Mouse (Mus musculus): ENCODE measurements around the gene Arnt2. TPM values are rescaled to one million over a fixed set of nuclear protein-coding genes. Genes with fewer than 3 reads are reported as not detected.

Arnt2 gene
- total and polyA plus RNA-seq, 2 experiments from 2014 or later: 44.6 to 126 TPM

DNA sequence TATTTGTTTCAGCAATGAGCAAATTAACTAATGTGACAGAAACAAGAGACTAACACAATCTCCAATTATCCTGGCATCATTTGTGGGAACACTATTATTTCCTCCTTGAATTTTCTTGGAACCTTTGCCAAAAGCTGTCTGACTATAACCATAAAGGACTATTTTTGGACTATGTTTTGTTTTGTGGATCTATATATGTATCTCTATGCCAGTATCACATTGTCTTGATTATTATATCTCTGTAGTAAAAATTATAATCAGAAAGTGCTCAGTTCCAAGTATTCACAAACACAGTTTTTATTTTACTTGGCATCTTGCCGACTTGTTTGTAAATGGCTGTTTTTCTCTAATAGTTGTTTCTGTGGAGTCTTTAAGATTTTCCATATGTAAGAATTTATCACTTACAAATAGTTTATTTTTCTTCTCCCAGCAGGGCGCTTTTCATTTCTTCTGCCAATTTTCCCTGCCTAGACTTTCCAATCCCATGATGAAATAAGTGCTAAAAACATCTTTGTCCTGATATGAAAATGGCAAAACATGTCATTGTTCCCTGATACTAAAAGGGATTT, 32.5 kb upstream of the Arnt2 start:
- no peak for DNase-seq (ENCODE audit: low spot score)
- Histone ChIP-seq H3K27ac (no peak overlapping the region), H3K9ac (replicated peaks; ENCODE audit: low read length) (no peak overlapping the region), H3K4me3 (ENCODE audit: low read length) (no peak overlapping the region), H3K27me3 (ENCODE audit: insufficient read depth, low read length) (no peaks in the 10 kb centered on the region), H3K36me3 (ENCODE audit: insufficient read depth, low read length) (no peaks in the 10 kb centered on the region), H3K9me3 (ENCODE audit: low read length) (no peaks in the 10 kb centered on the region), H3K4me2 (ENCODE audit: low read depth, low read length) (no peak overlapping the region), H3K4me1 (ENCODE audit: insufficient read depth, low read length) (0 out of 2 replicates have a peak, but pooled peaks cover 5% of the 10 kb centered on the region)
- WGBS: 86% methylated on average over 2 of the region's 2 CpGs
- no peak for TF ChIP-seq CTCF (IDR thresholded peaks at IDR 0.05; ENCODE audit: low read depth)
- ATAC-seq: no peak

DNA sequence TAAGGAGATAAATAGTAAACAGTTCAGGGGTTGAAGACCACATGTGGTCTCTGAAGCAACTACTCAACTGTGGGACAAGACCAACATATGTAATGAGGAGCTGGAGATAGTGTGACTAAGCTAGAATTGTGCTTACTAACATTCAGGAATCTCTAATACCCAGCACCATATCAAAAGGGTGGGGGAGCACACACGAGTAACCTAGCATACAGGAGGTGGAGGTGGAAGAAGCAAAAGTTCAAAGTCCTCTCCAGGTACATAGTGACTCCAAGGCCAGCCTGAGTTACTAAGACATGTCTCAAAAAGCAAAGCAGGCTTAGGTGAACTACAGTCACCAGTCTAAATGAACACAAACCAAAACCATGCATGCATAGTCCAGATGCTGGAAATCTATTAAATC, 29.6 kb upstream of the Arnt2 start:
- Histone ChIP-seq H3K4me2 (ENCODE audit: low read depth, low read length) (no peak overlapping the region), H3K9ac (replicated peaks; ENCODE audit: low read length) (no peak overlapping the region), H3K27me3 (ENCODE audit: insufficient read depth, low read length) (no peaks in the 10 kb centered on the region), H3K27ac (no peak overlapping the region), H3K4me3 (ENCODE audit: low read length) (no peak overlapping the region), H3K4me1 (ENCODE audit: insufficient read depth, low read length) (no peaks in the 10 kb centered on the region), H3K9me3 (ENCODE audit: low read length) (no peaks in the 10 kb centered on the region), H3K36me3 (ENCODE audit: insufficient read depth, low read length) (no peaks in the 10 kb centered on the region)
- 85% methylated on average over 1 of the region's 1 CpGs for WGBS
- TF ChIP-seq CTCF (IDR thresholded peaks at IDR 0.05; ENCODE audit: low read depth): no peak
- no peak for ATAC-seq
- DNase-seq (ENCODE audit: low spot score): no peak

DNA sequence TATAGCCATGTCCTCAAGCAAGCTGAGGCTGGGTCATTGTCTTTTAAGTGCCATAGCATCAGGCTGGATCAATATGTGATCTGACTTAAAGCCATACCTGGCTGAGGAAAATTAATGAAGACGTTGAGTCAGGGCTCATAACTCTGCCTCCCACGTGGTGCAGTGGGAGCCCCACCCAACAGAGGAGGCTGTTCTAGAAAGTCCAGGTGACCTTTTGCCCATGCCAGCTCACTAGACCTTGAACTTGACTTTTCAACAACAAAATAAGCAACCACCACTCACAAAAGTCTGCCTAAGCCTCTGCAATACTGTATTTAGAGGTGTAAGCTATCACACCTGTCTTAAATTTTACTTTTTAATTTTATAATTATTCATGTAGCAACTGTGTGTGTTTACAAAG, 24.9 kb upstream of the Arnt2 start:
- no peak overlapping the region for H3K9ac ChIP-seq (replicated peaks; ENCODE audit: low read length)
- no peak for DNase-seq (ENCODE audit: low spot score)
- H3K4me2 ChIP-seq (ENCODE audit: low read depth, low read length): no peak overlapping the region
- no peak for ATAC-seq
- TF ChIP-seq CTCF (IDR thresholded peaks at IDR 0.05; ENCODE audit: low read depth): no peak
- peaks cover 2% of the 10 kb centered on the region for H3K4me1 ChIP-seq (ENCODE audit: insufficient read depth, low read length)
- no peaks in the 10 kb centered on the region for H3K36me3 ChIP-seq (ENCODE audit: insufficient read depth, low read length)
- H3K27ac ChIP-seq: no peak overlapping the region
- WGBS: 70% methylated on average over 2 of the region's 2 CpGs
- H3K27me3 ChIP-seq (ENCODE audit: insufficient read depth, low read length): no peaks in the 10 kb centered on the region
- no peaks in the 10 kb centered on the region for H3K9me3 ChIP-seq (ENCODE audit: low read length)
- no peak overlapping the region for H3K4me3 ChIP-seq (ENCODE audit: low read length)

DNA sequence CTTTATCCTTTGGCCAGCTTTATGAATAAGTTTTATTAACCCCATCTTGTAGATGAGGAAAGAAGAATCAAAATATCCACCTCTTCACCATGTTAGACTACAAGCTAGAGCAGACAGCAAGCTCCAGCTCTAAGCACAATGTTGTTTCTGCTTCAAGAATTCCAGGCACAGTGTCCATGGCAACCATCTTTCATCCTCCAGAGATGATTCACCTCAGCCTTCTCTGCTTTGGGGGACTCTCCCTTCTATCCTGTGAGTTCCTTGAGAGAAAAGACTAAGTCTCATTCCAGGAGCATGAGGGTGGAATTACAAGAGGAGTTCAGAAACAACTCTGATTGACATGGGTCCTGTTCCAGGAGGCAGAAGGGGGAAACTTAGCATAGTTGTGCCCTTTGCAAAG, 22.2 kb upstream of the Arnt2 start:
- DNase-seq (ENCODE audit: low spot score) (peak; percentile 28), ATAC-seq (no peak)
- no peak overlapping the region for H3K9ac ChIP-seq (replicated peaks; ENCODE audit: low read length)
- no peaks in the 10 kb centered on the region for H3K36me3 ChIP-seq (ENCODE audit: insufficient read depth, low read length)
- TF ChIP-seq CTCF (IDR thresholded peaks at IDR 0.05; ENCODE audit: low read depth): no peak
- H3K4me3 ChIP-seq (ENCODE audit: low read length): no peak overlapping the region
- no peak overlapping the region for H3K4me2 ChIP-seq (ENCODE audit: low read depth, low read length)
- no peak overlapping the region for H3K27ac ChIP-seq
- peaks cover 3% of the 10 kb centered on the region for H3K4me1 ChIP-seq (ENCODE audit: insufficient read depth, low read length)
- H3K9me3 ChIP-seq (ENCODE audit: low read length): no peaks in the 10 kb centered on the region
- no peaks in the 10 kb centered on the region for H3K27me3 ChIP-seq (ENCODE audit: insufficient read depth, low read length)

DNA sequence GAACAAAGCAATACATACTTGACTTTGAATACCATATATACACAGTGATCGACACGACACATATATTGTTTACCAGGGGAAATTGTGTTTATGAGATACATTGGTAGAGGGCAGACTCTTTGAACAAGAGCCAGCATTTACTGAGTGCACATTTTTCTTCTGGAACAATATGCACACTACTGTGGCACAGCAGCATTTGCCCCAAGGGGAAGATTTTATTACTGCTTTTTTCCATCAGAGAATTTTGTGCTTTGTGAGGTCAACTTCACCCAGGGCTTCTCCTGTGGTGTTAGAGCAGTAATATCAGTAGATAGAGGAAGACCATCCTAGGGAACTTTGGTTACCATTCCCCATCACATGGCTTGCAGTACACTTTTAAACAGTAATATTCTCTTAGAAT, 17.2 kb upstream of the Arnt2 start:
- Histone ChIP-seq H3K9ac (replicated peaks; ENCODE audit: low read length) (no peak overlapping the region), H3K4me1 (ENCODE audit: insufficient read depth, low read length) (peaks cover 3% of the 10 kb centered on the region), H3K4me3 (ENCODE audit: low read length) (no peak overlapping the region), H3K27ac (no peak overlapping the region), H3K4me2 (ENCODE audit: low read depth, low read length) (no peak overlapping the region), H3K36me3 (ENCODE audit: insufficient read depth, low read length) (no peaks in the 10 kb centered on the region), H3K27me3 (ENCODE audit: insufficient read depth, low read length) (no peaks in the 10 kb centered on the region), H3K9me3 (ENCODE audit: low read length) (no peaks in the 10 kb centered on the region)
- TF ChIP-seq CTCF (IDR thresholded peaks at IDR 0.05; ENCODE audit: low read depth): no peak
- ATAC-seq: no peak
- no peak for DNase-seq (ENCODE audit: low spot score)
- 86% methylated on average over 2 of the region's 2 CpGs for WGBS

DNA sequence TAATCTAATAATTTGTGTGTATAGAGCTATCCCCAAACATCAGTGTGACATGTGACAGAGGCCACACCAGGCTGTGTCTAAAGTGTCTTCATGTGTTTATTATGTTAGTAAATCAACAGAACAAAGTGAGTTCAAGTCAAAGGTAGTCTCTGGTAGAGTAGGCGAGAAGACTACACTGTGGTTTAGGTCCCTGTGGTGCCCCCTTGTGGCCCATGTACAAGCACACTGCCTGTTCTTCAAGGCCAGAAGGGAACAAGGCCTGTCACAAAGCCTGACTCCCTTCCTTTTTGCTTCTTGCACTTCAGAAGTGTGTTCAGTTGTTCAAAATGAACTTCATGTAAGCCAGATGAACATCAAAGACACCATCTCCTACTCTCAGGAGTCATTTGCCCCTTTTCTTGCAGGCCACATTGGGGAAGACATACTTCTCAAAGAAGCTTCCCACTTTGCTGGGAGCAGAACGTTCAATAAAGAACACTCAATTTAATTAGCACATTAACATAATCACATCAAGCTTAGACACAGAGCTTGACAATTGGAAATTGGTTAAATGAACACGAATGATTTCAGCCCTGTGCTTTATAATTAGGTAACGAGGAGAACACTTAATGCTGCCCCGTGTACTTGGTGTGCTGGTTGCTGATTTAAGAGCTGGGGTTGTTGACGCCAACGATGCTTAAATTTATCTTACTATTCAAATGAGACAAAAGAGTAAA, 14.9 kb upstream of the Arnt2 start:
- 58% methylated on average over 7 of the region's 7 CpGs for WGBS
- Histone ChIP-seq H3K27me3 (ENCODE audit: insufficient read depth, low read length) (no peaks in the 10 kb centered on the region), H3K9me3 (ENCODE audit: low read length) (no peaks in the 10 kb centered on the region), H3K9ac (replicated peaks; ENCODE audit: low read length) (no peak overlapping the region), H3K27ac (no peak overlapping the region), H3K4me1 (ENCODE audit: insufficient read depth, low read length) (peaks cover under 1% of the 10 kb centered on the region; the same call in 1 of the 2 replicates), H3K4me3 (ENCODE audit: low read length) (no peak overlapping the region), H3K4me2 (ENCODE audit: low read depth, low read length) (no peak overlapping the region), H3K36me3 (ENCODE audit: insufficient read depth, low read length) (no peaks in the 10 kb centered on the region)
- peak; percentile 68 for TF ChIP-seq CTCF (IDR thresholded peaks at IDR 0.05; ENCODE audit: low read depth)
- ATAC-seq (no peak), DNase-seq (ENCODE audit: low spot score) (peak; percentile 60)

DNA sequence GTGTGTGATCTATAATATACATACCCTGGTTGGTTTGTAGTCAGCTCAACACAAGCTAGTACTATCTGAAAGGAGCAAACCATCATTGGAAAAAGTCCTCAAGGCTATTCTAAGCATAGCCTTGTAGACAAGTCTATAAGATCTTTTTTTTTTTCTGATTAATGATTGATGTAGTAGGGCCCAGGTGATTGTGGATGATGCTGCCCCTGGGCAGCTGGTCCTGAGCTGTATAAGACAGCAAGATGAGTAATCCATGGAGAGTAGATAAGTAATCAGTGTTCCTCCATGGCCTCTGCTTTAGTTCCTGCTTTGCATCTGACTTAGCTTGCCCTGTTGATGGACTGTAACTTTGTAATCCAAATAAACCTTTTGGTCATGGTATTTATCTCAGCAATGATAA, 11.8 kb upstream of the Arnt2 start:
- no peak overlapping the region for H3K9ac ChIP-seq (replicated peaks; ENCODE audit: low read length)
- no peak overlapping the region for H3K4me2 ChIP-seq (ENCODE audit: low read depth, low read length)
- no peak for ATAC-seq
- no peak overlapping the region for H3K27ac ChIP-seq
- DNase-seq (ENCODE audit: low spot score): no peak
- no peaks in the 10 kb centered on the region for H3K27me3 ChIP-seq (ENCODE audit: insufficient read depth, low read length)
- H3K9me3 ChIP-seq (ENCODE audit: low read length): no peaks in the 10 kb centered on the region
- TF ChIP-seq CTCF (IDR thresholded peaks at IDR 0.05; ENCODE audit: low read depth): no peak
- H3K4me1 ChIP-seq (ENCODE audit: insufficient read depth, low read length): no peaks in the 10 kb centered on the region
- H3K4me3 ChIP-seq (ENCODE audit: low read length): no peak overlapping the region
- H3K36me3 ChIP-seq (ENCODE audit: insufficient read depth, low read length): no peaks in the 10 kb centered on the region

Measured in hindbrain, postnatal 0 days (tissue).